Mouse (Mus musculus): ENCODE measurements at regions not wholly inside any gene's neighbourhood (a gene's known extent, or its start where the extent isn't known, plus 50 kb on each side); places are given as distances from the start of the nearest gene placed in this dataset.

GRCm38 (mm10) chr6:127263903-127264680, 112.1 kb upstream of the Ccnd2 start:
- ATAC-seq (ENCODE audit: insufficient number of reproducible peaks, insufficient read depth, low FRiP score, low TSS enrichment, low read depth) = no peak
- Histone ChIP-seq H3K4me2 (no peak overlapping the region), H3K27me3 (no peaks in the 10 kb centered on the region), H3K9me3 (no peaks in the 10 kb centered on the region), H3K4me1 (peaks cover 22% of the 10 kb centered on the region), H3K4me3 (no peak overlapping the region), H3K9ac (no peak overlapping the region), H3K27ac (no peak overlapping the region), H3K36me3 (no peaks in the 10 kb centered on the region)
- WGBS = 70% methylated on average over 5 of the region's 5 CpGs

GRCm38 (mm10) chr6:127265063-127265775, 113.2 kb upstream of the Ccnd2 start:
- no peak overlapping the region for H3K4me3 ChIP-seq
- no peaks in the 10 kb centered on the region for H3K27me3 ChIP-seq
- H3K9ac ChIP-seq = no peak overlapping the region
- peak overlapping the region; percentile 66; the same call in 1 of the 2 replicates for H3K4me2 ChIP-seq
- H3K36me3 ChIP-seq = no peaks in the 10 kb centered on the region
- H3K4me1 ChIP-seq = peaks cover 28% of the 10 kb centered on the region
- no peak for ATAC-seq (ENCODE audit: insufficient number of reproducible peaks, insufficient read depth, low FRiP score, low TSS enrichment, low read depth)
- no peak overlapping the region for H3K27ac ChIP-seq
- no peaks in the 10 kb centered on the region for H3K9me3 ChIP-seq
- 74% methylated on average over 9 of the region's 9 CpGs for WGBS

GRCm38 (mm10) chr6:127265901-127266812, 114.2 kb upstream of the Ccnd2 start:
- no peaks in the 10 kb centered on the region for H3K36me3 ChIP-seq

DNA sequence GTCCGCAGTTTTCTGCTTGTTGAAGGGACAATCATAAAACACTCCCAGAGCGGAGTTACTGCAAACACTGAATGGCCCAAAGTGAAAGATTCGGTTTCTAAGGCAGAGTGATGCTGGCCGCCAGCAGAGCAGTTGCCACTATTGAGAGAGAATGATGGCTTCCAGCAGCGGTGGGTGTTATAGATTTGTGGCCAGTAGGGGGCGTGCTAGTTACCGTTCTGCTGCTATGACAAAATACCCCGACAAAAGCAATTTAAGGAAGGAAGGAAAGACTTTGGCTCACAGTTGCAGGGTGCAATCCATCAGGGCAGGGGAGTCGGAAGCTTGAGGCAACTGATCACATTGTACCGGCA, 114.8 kb upstream of the Ccnd2 start:
- peaks cover 33% of the 10 kb centered on the region for H3K4me1 ChIP-seq
- no peaks in the 10 kb centered on the region for H3K27me3 ChIP-seq
- H3K36me3 ChIP-seq = no peaks in the 10 kb centered on the region
- H3K9me3 ChIP-seq = no peaks in the 10 kb centered on the region
- no peak overlapping the region for H3K4me3 ChIP-seq
- peak overlapping the region; percentile 71 for H3K27ac ChIP-seq
- no peak overlapping the region; the same call in 1 of the 2 replicates for H3K9ac ChIP-seq
- ATAC-seq (ENCODE audit: insufficient number of reproducible peaks, insufficient read depth, low FRiP score, low TSS enrichment, low read depth) = no peak
- H3K4me2 ChIP-seq = peak overlapping the region; percentile 66
- WGBS = 42% methylated on average over 10 of the region's 10 CpGs

More at GRCm38 (mm10) chr6:127265901-127266812, 114.2 kb upstream of the Ccnd2 start:
- Histone ChIP-seq H3K9ac (peak overlapping the region; percentile 61), H3K4me2 (peak overlapping the region; percentile 66), H3K4me3 (peak overlapping the region; percentile 33), H3K27ac (peak overlapping the region; percentile 71), H3K9me3 (no peaks in the 10 kb centered on the region), H3K4me1 (peaks cover 33% of the 10 kb centered on the region), H3K27me3 (no peaks in the 10 kb centered on the region)
- WGBS = 3% methylated on average over 21 of the region's 21 CpGs
- no peak for ATAC-seq (ENCODE audit: insufficient number of reproducible peaks, insufficient read depth, low FRiP score, low TSS enrichment, low read depth)

DNA sequence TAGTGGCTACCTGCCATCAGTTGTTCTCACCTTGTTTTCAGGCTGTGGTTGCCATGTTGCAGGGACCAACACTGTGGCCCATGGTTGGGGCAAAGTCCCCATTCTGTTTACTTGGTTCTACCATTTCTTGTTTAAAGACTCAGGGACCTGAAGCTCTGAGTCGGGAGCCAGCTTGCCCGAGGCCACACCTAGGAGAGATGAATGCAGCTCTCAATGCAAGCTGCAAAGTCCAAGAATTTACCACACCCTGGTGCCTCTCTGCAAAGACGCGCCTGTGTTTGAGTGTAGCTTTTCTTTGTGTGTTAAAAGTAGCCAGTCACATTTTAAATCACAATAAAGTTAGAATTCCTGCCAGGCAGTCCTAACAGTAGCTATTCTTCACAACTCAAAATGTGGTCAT, 117.0 kb upstream of the Ccnd2 start:
- no peaks in the 10 kb centered on the region for H3K27me3 ChIP-seq
- no peak for ATAC-seq (ENCODE audit: insufficient number of reproducible peaks, insufficient read depth, low FRiP score, low TSS enrichment, low read depth)
- WGBS = 60% methylated on average over 4 of the region's 4 CpGs
- H3K9me3 ChIP-seq = no peaks in the 10 kb centered on the region
- H3K4me3 ChIP-seq = no peak overlapping the region
- H3K4me2 ChIP-seq = no peak overlapping the region
- no peak overlapping the region for H3K27ac ChIP-seq
- no peaks in the 10 kb centered on the region for H3K36me3 ChIP-seq
- no peak overlapping the region for H3K9ac ChIP-seq
- H3K4me1 ChIP-seq = peaks cover 32% of the 10 kb centered on the region

DNA sequence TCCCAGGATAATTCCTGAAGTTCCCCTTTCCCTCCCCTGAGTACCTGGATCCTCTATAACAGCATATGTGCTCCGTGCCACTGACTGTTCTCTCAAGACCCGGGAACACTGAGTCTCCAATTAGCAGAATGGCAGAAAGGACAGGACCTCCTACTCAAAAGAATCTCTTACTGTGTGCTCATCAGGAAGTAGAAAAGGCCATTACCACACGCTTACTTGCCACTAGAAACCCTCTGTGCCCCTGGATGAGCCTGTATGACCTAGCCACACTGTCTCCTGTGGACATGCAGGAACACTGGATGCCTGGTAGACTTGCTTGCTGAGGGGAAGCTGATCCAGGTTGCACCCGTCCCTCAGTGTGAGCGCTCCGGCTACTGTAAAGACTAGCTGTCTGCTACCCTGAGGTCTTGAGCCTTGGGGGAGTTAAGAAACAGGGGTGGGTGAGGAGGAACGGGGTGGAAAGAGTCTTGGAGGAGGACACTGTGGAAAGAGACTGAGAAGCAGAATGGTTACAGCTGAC, 117.6 kb upstream of the Ccnd2 start:
- H3K27ac ChIP-seq = no peak overlapping the region

DNA sequence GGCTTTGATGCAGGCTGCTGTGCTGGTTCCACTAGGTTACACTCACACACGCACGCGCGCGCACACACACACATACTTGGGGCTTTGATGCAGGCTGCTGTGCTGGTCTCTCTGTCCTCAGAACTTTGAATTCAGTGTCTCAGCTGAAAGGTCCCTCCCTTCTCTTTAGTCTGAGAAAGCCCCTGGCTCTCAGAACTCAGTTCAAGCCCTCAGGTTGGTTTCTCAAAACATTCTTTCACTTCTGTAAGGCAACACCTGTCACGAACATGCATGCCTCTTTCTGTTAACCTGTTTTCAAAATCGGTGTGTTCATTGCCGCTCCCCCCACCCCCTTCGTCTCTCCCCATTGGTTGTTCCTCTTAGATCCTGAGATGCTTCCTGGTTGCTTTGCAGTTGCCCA, 118.8 kb upstream of the Ccnd2 start:
- no peaks in the 10 kb centered on the region for H3K36me3 ChIP-seq
- H3K27ac ChIP-seq = no peak overlapping the region
- H3K9me3 ChIP-seq = no peaks in the 10 kb centered on the region
- no peak overlapping the region for H3K9ac ChIP-seq
- WGBS = 83% methylated on average over 9 of the region's 9 CpGs
- no peak overlapping the region for H3K4me2 ChIP-seq
- no peak overlapping the region for H3K4me3 ChIP-seq
- no peak; the same call in 1 of the 2 replicates for ATAC-seq (ENCODE audit: insufficient number of reproducible peaks, insufficient read depth, low FRiP score, low TSS enrichment, low read depth)
- H3K27me3 ChIP-seq = no peaks in the 10 kb centered on the region
- peaks cover 21% of the 10 kb centered on the region for H3K4me1 ChIP-seq

More for the DNA sequence above, 117.6 kb upstream of the Ccnd2 start:
- Histone ChIP-seq H3K27me3 (no peaks in the 10 kb centered on the region), H3K9ac (no peak overlapping the region), H3K4me2 (no peak overlapping the region), H3K9me3 (no peaks in the 10 kb centered on the region), H3K36me3 (no peaks in the 10 kb centered on the region), H3K4me1 (peaks cover 27% of the 10 kb centered on the region), H3K4me3 (no peak overlapping the region)
- ATAC-seq (ENCODE audit: insufficient number of reproducible peaks, insufficient read depth, low FRiP score, low TSS enrichment, low read depth) = no peak
- 75% methylated on average over 7 of the region's 7 CpGs for WGBS

GRCm38 (mm10) chr6:127271418-127271817, 119.4 kb upstream of the Ccnd2 start:
- Histone ChIP-seq H3K9me3 (no peaks in the 10 kb centered on the region), H3K27me3 (no peaks in the 10 kb centered on the region), H3K4me3 (no peak overlapping the region), H3K4me2 (no peak overlapping the region), H3K27ac (no peak overlapping the region), H3K4me1 (peaks cover 16% of the 10 kb centered on the region), H3K9ac (no peak overlapping the region), H3K36me3 (no peaks in the 10 kb centered on the region)
- WGBS = 95% methylated on average over 3 of the region's 3 CpGs
- ATAC-seq (ENCODE audit: insufficient number of reproducible peaks, insufficient read depth, low FRiP score, low TSS enrichment, low read depth) = no peak

DNA sequence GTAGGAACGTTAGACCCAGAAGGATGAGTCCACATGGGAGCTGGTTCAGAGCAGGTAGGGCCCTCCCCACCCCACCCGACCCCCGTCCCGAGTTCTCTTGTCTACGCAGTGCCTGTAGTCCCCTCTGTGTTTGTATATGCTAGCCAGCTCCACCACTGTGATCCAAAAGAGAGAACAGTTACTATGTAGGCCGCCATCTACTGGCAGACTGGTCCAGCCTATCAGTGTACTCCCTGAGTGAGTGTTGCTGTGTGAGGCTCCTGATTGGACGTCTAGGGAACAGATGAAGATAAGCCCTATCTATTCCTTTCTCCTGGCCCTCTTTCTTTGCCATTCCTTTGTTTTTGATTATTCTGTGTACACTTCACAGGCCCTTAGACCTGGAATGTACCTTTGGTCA, 120.6 kb upstream of the Ccnd2 start:
- no peak overlapping the region for H3K9ac ChIP-seq
- H3K4me1 ChIP-seq = peaks cover 11% of the 10 kb centered on the region; the same call in 1 of the 2 replicates
- H3K36me3 ChIP-seq = no peaks in the 10 kb centered on the region
- no peak overlapping the region for H3K4me2 ChIP-seq
- no peaks in the 10 kb centered on the region for H3K9me3 ChIP-seq
- no peak overlapping the region for H3K4me3 ChIP-seq
- no peak for ATAC-seq (ENCODE audit: insufficient number of reproducible peaks, insufficient read depth, low FRiP score, low TSS enrichment, low read depth)
- no peaks in the 10 kb centered on the region for H3K27me3 ChIP-seq
- H3K27ac ChIP-seq = no peak overlapping the region
- 63% methylated on average over 7 of the region's 7 CpGs for WGBS

- H3K4me1 ChIP-seq = peaks cover 7% of the 10 kb centered on the region; the same call in 1 of the 2 replicates
- 0 out of 2 replicates have a peak, but pooled peaks cover 3% of the 10 kb centered on the region for H3K9me3 ChIP-seq
- no peaks in the 10 kb centered on the region for H3K36me3 ChIP-seq
- no peak overlapping the region for H3K4me3 ChIP-seq
- H3K27me3 ChIP-seq = no peaks in the 10 kb centered on the region
- no peak overlapping the region for H3K4me2 ChIP-seq
- 94% methylated on average over 9 of the region's 9 CpGs for WGBS
- ATAC-seq (ENCODE audit: insufficient number of reproducible peaks, insufficient read depth, low FRiP score, low TSS enrichment, low read depth) = no peak
- no peak overlapping the region for H3K27ac ChIP-seq
- H3K9ac ChIP-seq = no peak overlapping the region
These were observed 122.9 kb upstream of the Ccnd2 start for GRCm38 (mm10) chr6:127274732-127275429.

DNA sequence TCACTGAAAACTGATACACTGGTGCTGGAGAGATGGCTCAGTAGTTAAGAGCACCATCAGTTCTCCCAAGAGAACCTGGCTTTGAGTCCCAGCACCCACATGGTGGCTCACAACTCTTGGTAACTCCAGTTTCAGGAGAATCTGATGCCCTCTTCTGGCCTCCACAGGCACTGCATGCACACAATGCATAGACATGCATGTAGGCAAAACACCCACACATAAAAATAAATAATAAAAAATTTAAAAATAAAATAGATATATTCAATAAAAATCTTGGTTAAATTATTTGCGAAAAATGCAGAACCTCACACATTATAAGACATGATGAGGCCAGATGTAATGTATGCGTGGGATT, 123.4 kb upstream of the Ccnd2 start:
- 86% methylated on average over 2 of the region's 2 CpGs for WGBS
- H3K9ac ChIP-seq = no peak overlapping the region
- H3K27ac ChIP-seq = no peak overlapping the region
- H3K9me3 ChIP-seq = 0 out of 2 replicates have a peak, but pooled peaks cover 3% of the 10 kb centered on the region
- no peaks in the 10 kb centered on the region for H3K27me3 ChIP-seq
- no peak for ATAC-seq (ENCODE audit: insufficient number of reproducible peaks, insufficient read depth, low FRiP score, low TSS enrichment, low read depth)
- peaks cover 3% of the 10 kb centered on the region; the same call in 1 of the 2 replicates for H3K4me1 ChIP-seq
- H3K4me2 ChIP-seq = no peak overlapping the region
- no peak overlapping the region for H3K4me3 ChIP-seq
- no peaks in the 10 kb centered on the region for H3K36me3 ChIP-seq

Measured in embryonic facial prominence, embryonic 13.5 days (tissue).